Mouse (Mus musculus): ENCODE data around the gene Amigo3.

DNA sequence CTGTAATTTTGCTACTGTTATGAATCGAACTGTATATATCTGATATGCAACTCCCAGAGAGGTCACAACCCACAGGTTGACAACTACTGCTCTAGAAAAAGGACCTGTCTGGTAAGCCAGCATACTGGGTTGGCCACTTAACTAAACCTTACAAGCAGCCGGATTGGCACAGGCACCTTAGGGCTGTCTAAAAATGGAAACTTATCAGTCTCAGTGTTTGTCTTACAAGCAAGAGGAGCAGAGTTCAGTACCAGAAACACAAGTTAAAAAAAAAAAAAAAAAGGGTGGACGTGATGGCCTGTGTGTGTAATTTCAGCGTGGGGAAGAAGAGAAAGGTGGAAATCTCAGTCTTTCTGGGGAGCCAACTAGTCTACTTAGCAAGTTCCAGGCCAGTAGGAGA lies 18.8 kb downstream of the Amigo3 start:
- TF ChIP-seq EP300 (IDR thresholded peaks at IDR 0.05) (no peak), CTCF (IDR thresholded peaks at IDR 0.05) (no peak)

Measured in lung, postnatal 0 days (tissue).